ENCODE assay signal across 18 mouse cellular contexts in genomic region chr4:148053417-148053920, GRCm38 (mm10). TPM values are rescaled to one million over a fixed set of nuclear protein-coding genes. Genes with fewer than 3 reads are reported as not detected.
A peak's percentile ranks its signal among the peaks of the same experiment; 100 is the strongest.
DNase-seq lines count a peak whose midpoint lies in the region; ATAC-seq and TF ChIP-seq lines count a peak whose summit lies in the region.
"Had no signal": no experiment of that assay in that cellular context is flagged by ENCODE, and none has a peak within 500 bp of the region (broad histone marks: within the 10 kb centered on the region; RNA-seq: fewer than 3 reads in every experiment).

No protein-coding gene starts in this region.

- intact Hi-C loops in heart, postnatal 25 days (cut with DNase I), result no loop called here
- intact Hi-C loops in left cerebral cortex, postnatal 36 days (cut with DNase I), result no loop called here
- intact Hi-C loops in heart, postnatal 36 days (cut with DNase I), result no loop called here

- no peak overlapping the region for H3K4me2 ChIP-seq in forebrain, postnatal 0 days (ENCODE audit: low read depth)

- H3K27me3 ChIP-seq in forebrain, postnatal 0 days (ENCODE audit: insufficient read depth, low read length), result no peaks in the 10 kb centered on the region

- H3K4me3 ChIP-seq in forebrain, postnatal 0 days (ENCODE audit: low read depth, low read length), result no peak overlapping the region

- TF ChIP-seq CTCF in forebrain, postnatal 0 days (IDR thresholded peaks at IDR 0.05; ENCODE audit: low read depth), result no peak

- H3K27ac ChIP-seq in forebrain, postnatal 0 days (ENCODE audit: low read depth, low read length), result no peak overlapping the region
- H3K27ac ChIP-seq: liver, embryonic 14.5 days had no signal

- 79% methylated on average over 12 of the region's 12 CpGs for WGBS in forebrain, postnatal 0 days

- no peaks in the 10 kb centered on the region for H3K4me1 ChIP-seq in forebrain, postnatal 0 days (ENCODE audit: insufficient read depth)

- DNase-seq in heart, adult 11 months, result peak; percentile 82
- DNase-seq in heart, postnatal 25 days (ENCODE audit: low spot score), result no peak
- peak; percentile 55 for DNase-seq in forebrain, postnatal 0 days
- DNase-seq in layer of hippocampus, postnatal 10 days (ENCODE audit: low spot score in 2 of 2), result peak; percentile 51 to 58
- DNase-seq in left cerebral cortex, postnatal 36 days (ENCODE audit: low spot score in 2 of 2), result peak; percentile 80 to 85
- DNase-seq in thymus, postnatal 14 days, result no peak
- no peak for DNase-seq in heart, postnatal 36 days
- DNase-seq: kidney, postnatal 36 days; lung, postnatal 4 days; thymus, postnatal 36 days had no signal

- H3K9me3 ChIP-seq in forebrain, postnatal 0 days (ENCODE audit: low read length), result no peaks in the 10 kb centered on the region

- peak; percentile 62 for ATAC-seq in forebrain, postnatal 0 days
- no peak for ATAC-seq in megakaryocyte, adult 5-6 weeks (ENCODE audit: poor library complexity, severe bottlenecking)
- ATAC-seq: activated CD4-positive, CD25-positive, alpha-beta regulatory T cell, adult 4 months had no signal

- peaks cover 78% of the 10 kb centered on the region for H3K36me3 ChIP-seq in forebrain, postnatal 0 days (ENCODE audit: insufficient read depth)

- H3K9ac ChIP-seq in forebrain, postnatal 0 days, result no peak overlapping the region
- H3K9ac ChIP-seq: liver, embryonic 14.5 days had no signal

RNA-seq across cellular contexts. Expression of gene Mthfr, which starts 14.6 kb away (rescaled TPM):
- total RNA-seq in heart, postnatal 25 days (2021), result 10 to 100 TPM in 1 of 2 experiments, 1 to 10 TPM in 1; 9.7 to 11.3 TPM
- 27.0 and 34.5 TPM in 2 replicates for total RNA-seq in forebrain, postnatal 0 days (2014; rRNA removed)
- 3.6 and 7.9 TPM in 2 replicates for polyA plus RNA-seq in forebrain, postnatal 0 days (2015; fragmentation: Nextera tagmentation; extraction: Ambion mirVana)
- 10 to 100 TPM; 23.3 to 24.9 TPM for total RNA-seq in layer of hippocampus, postnatal 10 days (2021)
- 10 to 100 TPM; 26.6 to 38.0 TPM for total RNA-seq in left cerebral cortex, postnatal 36 days (2021)
- 10 to 100 TPM in 1 of 2 experiments, 1 to 10 TPM in 1; 9.2 to 13.1 TPM for total RNA-seq in heart, postnatal 36 days (2021)
- 14.0 and 14.3 TPM in 2 replicates for total RNA-seq in megakaryocyte, adult 5-6 weeks (2015)
- 10.1 and 15.8 TPM in 2 replicates for total RNA-seq in megakaryocyte, adult 5-6 weeks (2017)

RNA-seq across cellular contexts. Expression of gene Clcn6, which starts 14.8 kb away (rescaled TPM):
- total RNA-seq in heart, postnatal 25 days (2021), result 1 to 10 TPM; 8.6 to 8.7 TPM
- total RNA-seq in forebrain, postnatal 0 days (2014; rRNA removed), result 48.2 and 61.0 TPM in 2 replicates
- polyA plus RNA-seq in forebrain, postnatal 0 days (2015; fragmentation: Nextera tagmentation; extraction: Ambion mirVana), result 19.9 and 26.3 TPM in 2 replicates
- total RNA-seq in layer of hippocampus, postnatal 10 days (2021), result 10 to 100 TPM; 67.8 to 70.3 TPM
- total RNA-seq in left cerebral cortex, postnatal 36 days (2021), result 10 to 100 TPM; 77.1 to 79.7 TPM
- 1 to 10 TPM; 8.0 to 9.3 TPM for total RNA-seq in heart, postnatal 36 days (2021)
- 5.5 and 7.0 TPM in 2 replicates for total RNA-seq in megakaryocyte, adult 5-6 weeks (2015)
- total RNA-seq in megakaryocyte, adult 5-6 weeks (2017), result 2.7 and 10.1 TPM in 2 replicates

RNA-seq across cellular contexts. Expression of gene Agtrap, which starts 34.4 kb away (rescaled TPM):
- 10 to 100 TPM; 43.0 to 43.5 TPM for total RNA-seq in heart, postnatal 25 days (2021)
- total RNA-seq in forebrain, postnatal 0 days (2014; rRNA removed), result 3.8 and 4.2 TPM in 2 replicates
- 5.6 and 7.9 TPM in 2 replicates for polyA plus RNA-seq in forebrain, postnatal 0 days (2015; fragmentation: Nextera tagmentation; extraction: Ambion mirVana)
- total RNA-seq in layer of hippocampus, postnatal 10 days (2021), result 1 to 10 TPM; 5.5 to 7.3 TPM
- 1 to 10 TPM; 5.9 to 7.7 TPM for total RNA-seq in left cerebral cortex, postnatal 36 days (2021)
- 10 to 100 TPM; 45.1 to 49.3 TPM for total RNA-seq in heart, postnatal 36 days (2021)
- total RNA-seq in megakaryocyte, adult 5-6 weeks (2015), result 13.8 and 19.0 TPM in 2 replicates
- total RNA-seq in megakaryocyte, adult 5-6 weeks (2017), result 31.9 and 36.0 TPM in 2 replicates

RNA-seq across cellular contexts. Expression of gene Nppa, which starts 52.9 kb away (rescaled TPM):
- total RNA-seq in heart, postnatal 25 days (2021), result 1,000 to 10,000 TPM; 2,183 to 2,475 TPM
- total RNA-seq in forebrain, postnatal 0 days (2014; rRNA removed), result 1.5 TPM in 1 of 2 replicates, not detected in the other
- polyA plus RNA-seq in forebrain, postnatal 0 days (2015; fragmentation: Nextera tagmentation; extraction: Ambion mirVana), result 1.1 and 2.2 TPM in 2 replicates
- total RNA-seq in layer of hippocampus, postnatal 10 days (2021), result under 1 TPM in 1 of 2 experiments, not detected in 1; 0.43 TPM
- total RNA-seq in left cerebral cortex, postnatal 36 days (2021), result not detected
- 1,000 to 10,000 TPM; 1,742 to 1,804 TPM for total RNA-seq in heart, postnatal 36 days (2021)
- not detected in 2 replicates for total RNA-seq in megakaryocyte, adult 5-6 weeks (2015)
- not detected in 2 replicates for total RNA-seq in megakaryocyte, adult 5-6 weeks (2017)
- total RNA-seq: MEL; monocyte, adult 5-6 weeks; neutrophil, adult 5-6 weeks had no signal
- polyA plus RNA-seq: activated CD4-positive, CD25-positive, alpha-beta regulatory T cell, adult 4 months; C2C12; gonadal fat pad, adult 2 months; liver, embryonic 14.5 days had no signal

Comparison
In these comparisons a context has a peak if more than half of its experiments do, and no peak if none do; other contexts are left out.
1. DNase-seq: peak in heart, adult 11 months (single experiment), forebrain, postnatal 0 days (single experiment), layer of hippocampus, postnatal 10 days (2 of 2) and left cerebral cortex, postnatal 36 days (2 of 2); none in heart, postnatal 25 days (single experiment), thymus, postnatal 14 days (single experiment) and heart, postnatal 36 days (0 of 2).